Mouse (Mus musculus): ENCODE results near the gene Anapc7.

DNA sequence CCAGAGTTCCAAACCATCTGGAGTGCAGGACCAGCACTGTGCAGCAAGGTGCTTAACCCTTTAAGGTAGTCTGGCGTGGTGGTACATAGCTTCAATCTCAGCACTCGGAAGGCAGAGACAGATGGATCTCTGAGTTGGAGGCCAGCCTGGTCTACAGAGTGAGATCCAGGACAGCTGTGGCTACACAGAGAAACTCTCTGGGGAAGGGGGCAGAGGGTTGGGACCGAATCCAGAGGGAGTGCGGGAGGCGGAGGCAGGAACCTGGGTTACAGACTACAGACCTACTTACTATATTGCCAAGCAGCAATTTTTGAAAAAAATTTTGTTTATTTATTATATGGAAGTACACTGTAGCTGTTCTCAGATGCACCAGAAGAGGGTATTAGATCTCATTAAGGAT, 7.1 kb upstream of the Anapc7 start:
- TF ChIP-seq EP300 (IDR thresholded peaks at IDR 0.05) = no peak
- TF ChIP-seq CTCF (IDR thresholded peaks at IDR 0.05) = no peak
